Mouse (Mus musculus) spleen, adult 18-20 months (tissue): ENCODE measurements around the gene Ankrd52.

Experiments
- DNase-seq, 2 experiments: peaks; one replicate each; pipeline ENCODE4 v3.0.0; 2022; ENCODE audit warnings: mixed read lengths in 2 of 2

Gene Ankrd52

GRCm38 (mm10) chr10:128370021-128370420 lies 6.9 kb upstream of the Ankrd52 start:
- DNase-seq = no peak

- no peak for DNase-seq
Observed at GRCm38 (mm10) chr10:128370601-128371000, 6.3 kb upstream of the Ankrd52 start.

GRCm38 (mm10) chr10:128372142-128372541 lies 4.8 kb upstream of the Ankrd52 start:
- no peak for DNase-seq

GRCm38 (mm10) chr10:128372989-128373748 lies 3.7 kb upstream of the Ankrd52 start:
- DNase-seq = no peak

GRCm38 (mm10) chr10:128374393-128374792 lies 2.5 kb upstream of the Ankrd52 start:
- no peak for DNase-seq

- no peak for DNase-seq
Observed at GRCm38 (mm10) chr10:128376099-128376454, 838 bp upstream of the Ankrd52 start.

- DNase-seq = no peak
Observed at GRCm38 (mm10) chr10:128377222-128377939, 466 bp downstream of the Ankrd52 start.

GRCm38 (mm10) chr10:128377940-128378448 lies 1.1 kb downstream of the Ankrd52 start:
- DNase-seq = no peak

- DNase-seq = no peak
Observed at GRCm38 (mm10) chr10:128378462-128378861, 1.5 kb downstream of the Ankrd52 start.

GRCm38 (mm10) chr10:128379260-128379659 lies 2.3 kb downstream of the Ankrd52 start:
- DNase-seq = no peak

- DNase-seq = no peak
Observed at GRCm38 (mm10) chr10:128380565-128380964, 3.6 kb downstream of the Ankrd52 start.

GRCm38 (mm10) chr10:128382482-128382881 lies 5.6 kb downstream of the Ankrd52 start:
- no peak for DNase-seq

GRCm38 (mm10) chr10:128385902-128386301 lies 9.0 kb downstream of the Ankrd52 start:
- no peak for DNase-seq

- no peak for DNase-seq
Observed at GRCm38 (mm10) chr10:128388941-128389340, 12.0 kb downstream of the Ankrd52 start.

- DNase-seq = no peak
Observed at GRCm38 (mm10) chr10:128389570-128389969, 12.7 kb downstream of the Ankrd52 start.

- no peak for DNase-seq
Observed at GRCm38 (mm10) chr10:128390366-128390765, 13.5 kb downstream of the Ankrd52 start.

GRCm38 (mm10) chr10:128391850-128392249 lies 14.9 kb downstream of the Ankrd52 start:
- DNase-seq = no peak

- no peak for DNase-seq
Observed at GRCm38 (mm10) chr10:128396017-128396673, 19.2 kb downstream of the Ankrd52 start.

GRCm38 (mm10) chr10:128396716-128397264 lies 19.9 kb downstream of the Ankrd52 start:
- DNase-seq = no peak

- DNase-seq = no peak
Observed at GRCm38 (mm10) chr10:128397466-128397865, 20.6 kb downstream of the Ankrd52 start.

GRCm38 (mm10) chr10:128400338-128400737 lies 23.4 kb downstream of the Ankrd52 start:
- DNase-seq = no peak

GRCm38 (mm10) chr10:128401056-128401455 lies 24.1 kb downstream of the Ankrd52 start, which contains the start of gene Slc39a5:
TSS of gene Slc39a5 (minus strand) at chr10:128401229.
- no peak for DNase-seq

GRCm38 (mm10) chr10:128401638-128402037 lies 24.7 kb downstream of the Ankrd52 start:
- DNase-seq = no peak
